Mouse (Mus musculus) lung, adult 2 months (tissue): ENCODE results near the gene Klhl32.

Experiments
- CTCF ChIP-seq: fragments of 200-500 bp; IDR thresholded peaks from 2 replicates; pipeline ENCODE4 v1.5.1; 2011; ENCODE audit warnings: mild to moderate bottlenecking, low read length, control low read depth; ENCODE audit not compliant: insufficient read depth
- POLR2A ChIP-seq: fragments of 200-500 bp; IDR thresholded peaks from 2 replicates; pipeline ENCODE4 v1.6.1; 2011; ENCODE audit warnings: low read depth, mild to moderate bottlenecking, control low read depth, low read length, borderline replicate concordance; ENCODE audit errors: extremely low read depth

- TF ChIP-seq CTCF (no peak), POLR2A (no peak)
These were observed 220.5 kb downstream of the Klhl32 start for GRCm38 (mm10) chr4:24630430-24630829.
